Mouse (Mus musculus): ENCODE measurements around the gene Nup98.

DNA sequence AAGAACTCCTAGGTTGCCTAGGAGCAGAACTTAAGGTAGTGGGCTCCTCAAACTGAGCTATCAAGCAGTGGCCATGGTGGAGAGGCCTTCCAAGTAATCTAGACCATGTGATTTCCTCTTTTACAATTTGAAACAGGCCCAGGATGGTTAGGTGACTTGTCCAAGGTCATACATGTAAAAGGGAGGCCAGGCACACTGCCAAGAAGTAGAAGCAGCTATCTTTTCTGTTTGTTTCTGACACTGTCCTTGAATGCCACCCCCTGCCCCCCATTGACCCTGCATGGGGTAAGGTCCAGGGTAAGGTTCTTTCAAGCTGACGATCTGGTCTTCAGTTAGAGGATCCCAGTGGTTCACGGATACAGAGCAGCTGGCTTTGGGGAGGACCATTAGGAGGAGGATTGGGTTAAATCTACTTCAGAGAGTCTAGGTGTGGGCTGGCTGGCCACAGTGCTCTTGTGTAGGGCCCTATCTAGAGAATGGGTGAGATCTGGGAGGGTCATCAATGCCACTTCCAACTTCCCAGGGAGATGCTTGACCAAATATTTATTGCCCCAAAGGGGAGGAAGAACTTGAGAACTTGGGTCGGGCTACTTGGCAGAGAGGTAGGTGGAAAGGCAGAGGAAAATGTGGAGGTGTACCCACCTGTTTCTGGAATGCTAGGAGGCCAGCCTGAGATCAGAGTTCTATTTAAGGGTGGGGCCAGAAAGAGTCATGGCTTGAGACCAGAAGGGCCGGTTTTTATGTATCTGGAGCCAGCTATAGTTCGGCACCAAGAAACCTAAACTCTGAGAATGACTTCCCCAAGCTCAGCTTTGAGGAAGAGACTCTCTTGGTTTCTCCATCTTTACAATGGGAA is 14.1 kb upstream of the Nup98 start:
- TF ChIP-seq CTCF (IDR thresholded peaks at IDR 0.05 in 2 of 3, conservative IDR thresholded peaks at IDR 0.05 in 1 of 3; ENCODE audit: control insufficient read depth in 1 of 3, insufficient read depth in 1 of 3, low read depth in 2 of 3, low read length in 3 of 3, poor library complexity in 1 of 3, severe bottlenecking in 1 of 3) (no peak), GABPA (IDR thresholded peaks at IDR 0.05; ENCODE audit: low read depth, low read length) (no peak), POLR2A (IDR thresholded peaks at IDR 0.05; ENCODE audit: control insufficient read depth in 1 of 2, insufficient read depth in 1 of 2, low read depth in 1 of 2, low read length in 2 of 2, poor library complexity in 1 of 2) (no peak; a peak in 1 of 4 replicates)

All from MEL (cell line).